Mouse (Mus musculus) induced T-regulatory cell, adult 2 months (primary cell): ENCODE data around the gene Iyd.

Source experiments
- DNase-seq: peaks from one replicate; pipeline ENCODE4 v3.0.0-alpha.2; 2012; ENCODE audit warnings: low read depth

Iyd gene

GRCm38 (mm10) chr10:3555128-3555527, 15.1 kb downstream of the Iyd start:
- no peak for DNase-seq

- no peak for DNase-seq
These were observed 16.5 kb downstream of the Iyd start for GRCm38 (mm10) chr10:3556538-3556937.

GRCm38 (mm10) chr10:3559136-3559535, 19.1 kb downstream of the Iyd start:
- DNase-seq, result no peak

GRCm38 (mm10) chr10:3562165-3562564, 22.1 kb downstream of the Iyd start:
- peak; percentile 26 for DNase-seq

GRCm38 (mm10) chr10:3565126-3565525, 25.1 kb downstream of the Iyd start:
- no peak for DNase-seq

- DNase-seq, result peak; percentile 6
These were observed 27.8 kb downstream of the Iyd start for GRCm38 (mm10) chr10:3567821-3568220.

- no peak for DNase-seq
These were observed 32.9 kb downstream of the Iyd start for GRCm38 (mm10) chr10:3572723-3573649.

GRCm38 (mm10) chr10:3573905-3574500, 34.0 kb downstream of the Iyd start:
- no peak for DNase-seq

- DNase-seq, result no peak
These were observed 50.6 kb downstream of the Iyd start for GRCm38 (mm10) chr10:3590632-3591031.

- no peak for DNase-seq
These were observed 51.8 kb downstream of the Iyd start for GRCm38 (mm10) chr10:3591790-3592189.

- DNase-seq, result no peak
These were observed 56.7 kb downstream of the Iyd start for GRCm38 (mm10) chr10:3596697-3597096.

GRCm38 (mm10) chr10:3597760-3598159, 57.7 kb downstream of the Iyd start:
- no peak for DNase-seq
